Mouse (Mus musculus) heart, adult 8-10 months (tissue): Measurements from ENCODE around the gene Rflna. TPM values are rescaled to one million over a fixed set of nuclear protein-coding genes. Genes with fewer than 3 reads are reported as not detected.

Source experiments
- DNase-seq: peaks from one replicate; pipeline ENCODE4 v3.0.0; 2022; ENCODE audit warnings: low spot score
- total RNA-seq, 4 experiments: library from RNA; stranded (reverse); gene quantifications; 2 replicates each; pipeline ENCODE4 v1.2.4; 2022

Rflna gene
- total RNA-seq, result under 1 TPM in 2 of 4 experiments, not detected in 2; 0.19 to 0.24 TPM

- DNase-seq, result no peak
Observed at GRCm38 (mm10) chr5:125002969-125003872, at the start of gene Rflna. Gene Rflna, plus strand, starts transcription at chr5:125003221.

GRCm38 (mm10) chr5:124954404-124955305 lies 48.4 kb upstream of the Rflna start:
- peak; percentile 19 for DNase-seq

GRCm38 (mm10) chr5:124957491-124957890 lies 45.5 kb upstream of the Rflna start:
- no peak for DNase-seq

GRCm38 (mm10) chr5:124959099-124959498 lies 43.9 kb upstream of the Rflna start:
- DNase-seq, result no peak

- peak; percentile 89 for DNase-seq
Observed at GRCm38 (mm10) chr5:124960131-124960901, 42.7 kb upstream of the Rflna start.

- no peak for DNase-seq
Observed at GRCm38 (mm10) chr5:124961433-124961832, 41.6 kb upstream of the Rflna start.

GRCm38 (mm10) chr5:124962761-124963160 lies 40.3 kb upstream of the Rflna start:
- DNase-seq, result no peak

- DNase-seq, result peak; percentile 40
Observed at GRCm38 (mm10) chr5:124963806-124964672, 39.0 kb upstream of the Rflna start.

- DNase-seq, result no peak
Observed at GRCm38 (mm10) chr5:124966622-124967332, 36.2 kb upstream of the Rflna start.

- no peak for DNase-seq
Observed at GRCm38 (mm10) chr5:124969790-124970189, 33.2 kb upstream of the Rflna start.

GRCm38 (mm10) chr5:124986222-124986621 lies 16.8 kb upstream of the Rflna start:
- no peak for DNase-seq

GRCm38 (mm10) chr5:124986656-124987055 lies 16.4 kb upstream of the Rflna start:
- DNase-seq, result no peak

- DNase-seq, result peak; percentile 81
Observed at GRCm38 (mm10) chr5:124989724-124990123, 13.3 kb upstream of the Rflna start.

GRCm38 (mm10) chr5:124992323-124992722 lies 10.7 kb upstream of the Rflna start:
- no peak for DNase-seq

- DNase-seq, result peak; percentile 55
Observed at GRCm38 (mm10) chr5:124992891-124993290, 10.1 kb upstream of the Rflna start.

- DNase-seq, result no peak
Observed at GRCm38 (mm10) chr5:124996816-124997215, 6.2 kb upstream of the Rflna start.

- no peak for DNase-seq
Observed at GRCm38 (mm10) chr5:124997913-124998312, 5.1 kb upstream of the Rflna start.

- DNase-seq, result no peak
Observed at GRCm38 (mm10) chr5:125000756-125001250, 2.2 kb upstream of the Rflna start.

GRCm38 (mm10) chr5:125003873-125004255 lies 843 bp downstream of the Rflna start:
- no peak for DNase-seq
